Mouse (Mus musculus) intestine, embryonic 14.5 days (tissue): ENCODE results near the gene Mip. TPM values are rescaled to one million over a fixed set of nuclear protein-coding genes. Genes with fewer than 3 reads are reported as not detected.

Source experiments
- ATAC-seq: fragments of 200-750 bp; cut with Nextera tagmentation; replicated peaks from 2 replicates; pipeline ENCODE4 v1.8.0; 2017; ENCODE audit warnings: low read depth, moderate number of reproducible peaks, moderate TSS enrichment, moderate library complexity; ENCODE audit not compliant: low FRiP score, low TSS enrichment
- DNase-seq: peaks from one replicate; pipeline ENCODE4 v3.0.0-alpha.2; 2018; ENCODE audit warnings: low spot score
- H3K27ac ChIP-seq: fragments of 300-500 bp; sonication (generic); 2 replicates; pipeline ENCODE4 v1.5.1; 2014; ENCODE audit warnings: low read depth, mild to moderate bottlenecking, control low read depth
- H3K27me3 ChIP-seq: fragments of 300-500 bp; sonication (generic); replicated peaks from 2 replicates; pipeline ENCODE4 v1.6.1; 2014; ENCODE audit warnings: low read length, control low read depth; ENCODE audit not compliant: control insufficient read depth, insufficient read depth
- H3K36me3 ChIP-seq: fragments of 300-500 bp; sonication (generic); 2 replicates; pipeline ENCODE4 v1.6.1; 2014; ENCODE audit warnings: low read length, control low read depth; ENCODE audit not compliant: control insufficient read depth, insufficient read depth
- H3K4me1 ChIP-seq: fragments of 300-500 bp; sonication (generic); replicated peaks from 2 replicates; pipeline ENCODE4 v1.6.1; 2014; ENCODE audit warnings: low read length, control low read depth, mixed read lengths; ENCODE audit not compliant: control insufficient read depth, insufficient read depth
- H3K4me2 ChIP-seq: fragments of 300-500 bp; sonication (generic); 2 replicates; pipeline ENCODE4 v1.6.1; 2014; ENCODE audit warnings: low read length
- H3K4me3 ChIP-seq: fragments of 300-500 bp; sonication (generic); 2 replicates; pipeline ENCODE4 v1.5.1; 2014; ENCODE audit warnings: low read depth, low read length, control low read depth, mixed read lengths
- H3K9ac ChIP-seq: fragments of 300-500 bp; sonication (generic); 2 replicates; pipeline ENCODE4 v1.6.1; 2014; ENCODE audit warnings: mild to moderate bottlenecking, low read length
- H3K9me3 ChIP-seq: fragments of 300-500 bp; sonication (generic); 2 replicates; pipeline ENCODE4 v1.6.1; 2016; ENCODE audit warnings: low read length, control low read depth; ENCODE audit not compliant: control insufficient read depth
- WGBS: fragments of 180-500 bp; shearing (Covaris S2); extraction: QIAGEN DNeasy Blood & Tissue Kit; methylation state at CpG from one replicate; pipeline ENCODE4 v1.1.7; 2014; 5-methylcytosine and 5-hydroxymethylcytosine counted together
- polyA plus RNA-seq: library from polyadenylated mRNA; unstranded; fragments of >200 nt; fragmentation: Nextera tagmentation; extraction: Ambion mirVana; gene quantifications from 2 replicates; pipeline ENCODE4 v1.2.1, GENCODE M21; 2014

Gene Mip
- polyA plus RNA-seq, 1 experiment from 2014 or later = not detected

DNA sequence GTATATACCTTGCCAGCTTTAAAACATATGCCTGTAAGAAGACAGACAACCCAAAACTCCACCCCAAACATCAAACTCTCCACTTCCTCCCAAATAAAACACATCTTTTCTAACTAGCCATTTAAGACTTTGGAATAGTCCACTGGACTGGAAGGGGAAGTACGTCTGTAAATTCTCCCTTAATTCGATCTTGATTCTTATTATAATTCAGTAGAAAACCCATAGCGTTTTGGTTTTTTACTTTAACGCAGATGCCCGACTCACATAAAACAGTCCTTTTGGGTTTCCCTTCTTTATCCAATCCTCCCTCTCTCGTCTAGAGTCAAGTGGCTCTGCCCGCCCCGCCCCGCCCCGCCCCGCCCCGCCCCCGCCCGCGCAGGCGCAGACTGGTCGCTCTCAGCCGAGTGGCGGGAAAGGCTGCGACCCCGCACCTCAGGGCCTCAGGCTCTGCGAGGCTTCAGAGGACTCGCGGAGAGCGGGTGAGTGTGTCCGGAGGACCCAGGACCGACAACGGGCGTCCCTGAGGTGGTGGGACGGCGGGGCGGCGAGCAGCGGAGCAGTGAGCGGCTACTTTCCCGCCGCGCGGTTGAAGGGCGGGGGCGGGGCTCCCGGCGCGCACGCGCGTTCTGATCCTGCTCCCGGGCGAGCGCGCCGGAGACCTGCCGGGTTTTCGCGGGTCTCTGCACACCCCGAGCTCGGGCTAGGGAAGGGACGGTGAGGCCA lies 6.2 kb downstream of the Mip start, which contains the start of gene Timeless:
TSS of gene Timeless (plus strand) at position 369 of the 723 bp plus-strand sequence.
- under 1% methylated on average over 58 of the region's 58 CpGs for WGBS
- peaks cover 8% of the 10 kb centered on the region for H3K4me1 ChIP-seq
- 0 out of 2 replicates have a peak, but pooled peaks cover 11% of the 10 kb centered on the region for H3K36me3 ChIP-seq
- DNase-seq (peak; percentile 97), ATAC-seq (peak; percentile 91)
- H3K9me3 ChIP-seq = no peaks in the 10 kb centered on the region
- H3K27ac ChIP-seq = peak within 1 kb of the TSS; percentile 93
- peak within 1 kb of the TSS; percentile 62 for H3K9ac ChIP-seq
- H3K27me3 ChIP-seq = no peaks in the 10 kb centered on the region
- H3K4me3 ChIP-seq = peak within 1 kb of the TSS; percentile 58
- peak within 1 kb of the TSS; percentile 70 for H3K4me2 ChIP-seq

DNA sequence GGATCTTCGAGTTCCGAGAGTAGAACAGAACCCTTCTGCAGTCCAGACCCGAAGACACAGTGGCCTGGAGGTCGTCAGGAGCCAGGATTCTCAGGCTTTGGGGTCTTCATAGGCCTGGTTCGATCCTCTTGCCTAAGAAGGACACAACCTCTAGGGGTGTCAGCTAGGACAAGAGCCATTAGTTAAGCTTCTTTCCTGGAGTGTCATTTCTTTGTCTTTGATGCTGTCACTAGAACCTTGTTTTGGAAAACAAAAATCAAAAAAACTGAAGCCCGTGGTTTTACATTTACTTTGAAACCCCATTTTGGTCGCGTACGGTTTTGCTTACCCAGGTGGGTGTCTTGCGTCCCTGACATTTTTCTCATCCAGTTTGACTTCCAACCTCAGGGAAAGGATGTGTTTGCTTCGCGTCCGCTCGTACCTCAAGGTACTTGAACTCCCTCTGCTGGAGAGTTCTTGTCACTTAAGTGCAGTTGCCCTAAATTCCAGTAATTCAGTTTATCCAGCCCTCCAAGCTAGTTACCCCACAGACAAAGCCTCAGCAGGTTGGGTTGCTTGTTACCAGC lies 6.9 kb downstream of the Mip start:
- Histone ChIP-seq H3K4me3 (peak overlapping the region; percentile 58), H3K36me3 (0 out of 2 replicates have a peak, but pooled peaks cover 11% of the 10 kb centered on the region), H3K27me3 (no peaks in the 10 kb centered on the region), H3K4me2 (peak overlapping the region; percentile 70), H3K9ac (peak overlapping the region; percentile 62), H3K4me1 (peaks cover 8% of the 10 kb centered on the region), H3K27ac (peak overlapping the region; percentile 93), H3K9me3 (no peaks in the 10 kb centered on the region)
- DNase-seq (no peak), ATAC-seq (peak; percentile 45; the same call in 1 of the 2 replicates)
- under 1% methylated on average over 14 of the region's 14 CpGs for WGBS

- DNase-seq (no peak), ATAC-seq (no peak)
- Histone ChIP-seq H3K27ac (no peak overlapping the region), H3K9me3 (no peaks in the 10 kb centered on the region), H3K36me3 (peaks cover 29% of the 10 kb centered on the region), H3K4me1 (peaks cover under 1% of the 10 kb centered on the region), H3K27me3 (no peaks in the 10 kb centered on the region), H3K4me2 (no peak overlapping the region), H3K9ac (no peak overlapping the region), H3K4me3 (no peak overlapping the region)
- 66% methylated on average over 4 of the region's 4 CpGs for WGBS
Measured at GRCm38 (mm10) chr10:128236321-128236720, 10.7 kb downstream of the Mip start.

DNA sequence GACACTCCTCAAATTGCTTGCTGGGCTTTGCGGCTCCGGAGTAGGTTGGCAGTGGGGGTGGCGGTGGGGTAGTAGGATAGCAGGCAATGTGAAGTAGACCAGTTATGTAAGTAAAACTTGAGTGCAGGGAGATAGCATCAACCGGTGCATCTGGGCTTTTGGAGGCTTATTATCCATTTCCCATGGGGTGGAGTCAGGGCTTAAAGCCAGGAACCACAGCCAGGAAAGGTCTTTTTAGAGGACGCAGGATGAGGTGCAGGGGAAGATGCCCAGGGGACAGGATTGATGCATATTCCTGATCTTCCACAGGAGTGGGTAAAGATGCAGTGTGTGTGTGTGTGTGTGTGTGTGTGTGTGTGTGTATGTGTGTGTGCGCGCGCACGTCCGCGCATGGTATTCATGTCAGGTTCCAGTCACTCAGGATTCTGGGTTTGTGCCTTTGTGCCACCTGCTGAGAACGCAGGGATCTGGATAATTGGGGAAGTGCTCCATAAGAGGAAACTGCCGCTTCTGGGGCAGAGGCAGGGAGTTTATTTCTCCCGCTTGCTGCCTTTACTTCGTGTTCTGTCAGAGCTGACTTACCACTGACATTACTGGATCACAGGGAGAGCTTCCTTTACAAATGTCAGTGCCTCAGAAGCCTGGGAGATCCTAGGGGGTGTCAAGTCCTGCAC lies 12.3 kb downstream of the Mip start:
- no peak for DNase-seq
- 83% methylated on average over 15 of the region's 15 CpGs for WGBS
- H3K9ac ChIP-seq = no peak overlapping the region
- H3K36me3 ChIP-seq = peaks cover 44% of the 10 kb centered on the region
- H3K9me3 ChIP-seq = no peaks in the 10 kb centered on the region
- H3K4me3 ChIP-seq = no peak overlapping the region
- H3K27me3 ChIP-seq = no peaks in the 10 kb centered on the region
- H3K4me2 ChIP-seq = no peak overlapping the region
- no peaks in the 10 kb centered on the region; the same call in 1 of the 2 replicates for H3K4me1 ChIP-seq
- ATAC-seq = no peak
- H3K27ac ChIP-seq = no peak overlapping the region

GRCm38 (mm10) chr10:128239140-128239539 lies 13.5 kb downstream of the Mip start:
- Histone ChIP-seq H3K9me3 (no peaks in the 10 kb centered on the region), H3K4me2 (no peak overlapping the region), H3K4me1 (no peaks in the 10 kb centered on the region), H3K4me3 (no peak overlapping the region), H3K27me3 (no peaks in the 10 kb centered on the region), H3K36me3 (peaks cover 53% of the 10 kb centered on the region), H3K27ac (no peak overlapping the region), H3K9ac (no peak overlapping the region)
- DNase-seq = no peak
- 93% methylated on average over 4 of the region's 4 CpGs for WGBS
- no peak for ATAC-seq

DNA sequence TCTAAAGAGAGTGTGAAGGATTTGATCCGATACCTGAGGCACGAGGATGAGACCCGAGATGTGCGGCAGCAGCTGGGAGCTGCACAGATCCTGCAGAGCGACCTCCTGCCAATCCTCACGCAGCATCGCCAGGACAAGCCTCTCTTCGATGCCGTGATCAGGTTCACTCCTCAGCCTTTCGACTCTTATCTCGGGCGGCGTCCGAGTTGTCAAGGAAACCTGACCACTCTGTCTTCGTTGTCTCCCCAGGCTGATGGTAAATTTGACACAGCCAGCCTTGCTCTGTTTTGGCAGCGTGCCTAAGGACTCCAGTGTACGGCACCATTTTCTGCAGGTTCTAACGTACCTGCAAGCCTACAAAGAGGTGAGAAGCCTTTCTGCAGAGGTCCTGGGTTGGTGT lies 14.5 kb downstream of the Mip start:
- DNase-seq (no peak), ATAC-seq (no peak)
- H3K4me2 ChIP-seq = no peak overlapping the region
- no peaks in the 10 kb centered on the region for H3K9me3 ChIP-seq
- H3K4me1 ChIP-seq = no peaks in the 10 kb centered on the region
- WGBS = 83% methylated on average over 18 of the region's 18 CpGs
- no peaks in the 10 kb centered on the region for H3K27me3 ChIP-seq
- H3K27ac ChIP-seq = no peak overlapping the region
- no peak overlapping the region for H3K9ac ChIP-seq
- H3K4me3 ChIP-seq = no peak overlapping the region
- peaks cover 55% of the 10 kb centered on the region for H3K36me3 ChIP-seq

GRCm38 (mm10) chr10:128243252-128243651 lies 17.6 kb downstream of the Mip start:
- Histone ChIP-seq H3K4me3 (no peak overlapping the region), H3K36me3 (peaks cover 86% of the 10 kb centered on the region), H3K9me3 (no peaks in the 10 kb centered on the region), H3K27ac (no peak overlapping the region), H3K4me1 (no peaks in the 10 kb centered on the region), H3K9ac (no peak overlapping the region), H3K4me2 (no peak overlapping the region), H3K27me3 (no peaks in the 10 kb centered on the region)
- no peak for DNase-seq
- WGBS = 97% methylated on average over 8 of the region's 8 CpGs
- no peak for ATAC-seq

DNA sequence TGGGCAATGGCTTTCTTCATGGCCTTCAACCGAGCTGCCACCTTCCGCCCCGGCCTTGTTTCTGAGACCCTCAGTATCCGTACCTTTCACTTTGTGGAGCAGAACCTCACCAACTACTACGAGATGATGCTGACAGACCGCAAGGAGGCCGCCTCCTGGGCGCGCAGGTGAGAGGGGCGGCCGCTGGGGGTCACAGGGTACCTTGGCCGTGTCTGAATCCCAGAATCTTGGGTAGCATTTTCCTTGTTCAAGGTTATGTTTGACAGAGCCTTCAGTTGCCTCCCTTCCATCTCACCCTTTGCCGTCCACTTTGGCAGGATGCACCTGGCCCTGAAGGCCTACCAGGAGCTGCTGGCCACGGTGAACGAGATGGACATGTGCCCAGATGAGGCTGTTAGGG lies 18.5 kb downstream of the Mip start:
- Histone ChIP-seq H3K36me3 (peaks cover 91% of the 10 kb centered on the region), H3K9me3 (no peaks in the 10 kb centered on the region), H3K9ac (no peak overlapping the region), H3K4me3 (no peak overlapping the region), H3K27ac (no peak overlapping the region), H3K27me3 (no peaks in the 10 kb centered on the region), H3K4me2 (no peak overlapping the region), H3K4me1 (no peaks in the 10 kb centered on the region)
- DNase-seq (no peak), ATAC-seq (no peak)
- 97% methylated on average over 15 of the region's 15 CpGs for WGBS
